Mouse (Mus musculus) urinary bladder, adult 2 months (tissue): ENCODE results near the gene Tenm4. TPM values are rescaled to one million over a fixed set of nuclear protein-coding genes. Genes with fewer than 3 reads are reported as not detected.

ENCODE experiments used
- DNase-seq: peaks from one replicate; pipeline ENCODE4 v3.0.0; 2022; ENCODE audit warnings: low spot score
- polyA plus RNA-seq: library from polyadenylated mRNA; depleted of rRNA; stranded (reverse); fragments of >200 nt; gene quantifications from 2 replicates; pipeline ENCODE4 v1.2.3, GENCODE M21; 2012; rRNA removed

The Tenm4 gene
- polyA plus RNA-seq, result 0.65 and 1.0 TPM in 2 replicates

GRCm38 (mm10) chr7:96170924-96171595, at the start of gene Tenm4:
TSS of gene Tenm4 (plus strand) at chr7:96171246.
- DNase-seq, result no peak

GRCm38 (mm10) chr7:96130763-96131162, 40.3 kb upstream of the Tenm4 start:
- no peak for DNase-seq

- no peak for DNase-seq
Measured at GRCm38 (mm10) chr7:96131175-96131574, 39.9 kb upstream of the Tenm4 start.

GRCm38 (mm10) chr7:96136497-96136961, 34.5 kb upstream of the Tenm4 start:
- no peak for DNase-seq

GRCm38 (mm10) chr7:96141876-96142275, 29.2 kb upstream of the Tenm4 start:
- DNase-seq, result no peak

GRCm38 (mm10) chr7:96142973-96143596, 28.0 kb upstream of the Tenm4 start:
- peak; percentile 24 for DNase-seq

GRCm38 (mm10) chr7:96147436-96147835, 23.6 kb upstream of the Tenm4 start:
- no peak for DNase-seq

GRCm38 (mm10) chr7:96148191-96148590, 22.9 kb upstream of the Tenm4 start:
- no peak for DNase-seq

- DNase-seq, result peak; percentile 57
Measured at GRCm38 (mm10) chr7:96151277-96151676, 19.8 kb upstream of the Tenm4 start.

GRCm38 (mm10) chr7:96151961-96152360, 19.1 kb upstream of the Tenm4 start:
- no peak for DNase-seq

GRCm38 (mm10) chr7:96152431-96152830, 18.6 kb upstream of the Tenm4 start:
- DNase-seq, result no peak

- DNase-seq, result peak; percentile 28
Measured at GRCm38 (mm10) chr7:96152924-96153359, 18.1 kb upstream of the Tenm4 start.

- DNase-seq, result no peak
Measured at GRCm38 (mm10) chr7:96154025-96154424, 17.0 kb upstream of the Tenm4 start.

- no peak for DNase-seq
Measured at GRCm38 (mm10) chr7:96156481-96157255, 14.4 kb upstream of the Tenm4 start.

- no peak for DNase-seq
Measured at GRCm38 (mm10) chr7:96164141-96164540, 6.9 kb upstream of the Tenm4 start.

- DNase-seq, result no peak
Measured at GRCm38 (mm10) chr7:96168921-96169320, 2.1 kb upstream of the Tenm4 start.

- no peak for DNase-seq
Measured at GRCm38 (mm10) chr7:96171596-96172563, 834 bp downstream of the Tenm4 start.

GRCm38 (mm10) chr7:96176781-96177180, 5.7 kb downstream of the Tenm4 start:
- DNase-seq, result no peak

- DNase-seq, result no peak
Measured at GRCm38 (mm10) chr7:96181751-96182150, 10.7 kb downstream of the Tenm4 start.

- no peak for DNase-seq
Measured at GRCm38 (mm10) chr7:96183195-96183594, 12.1 kb downstream of the Tenm4 start.

GRCm38 (mm10) chr7:96185411-96185810, 14.4 kb downstream of the Tenm4 start:
- DNase-seq, result no peak
